Mouse (Mus musculus) megakaryocyte progenitor cell, adult 5-6 weeks (primary cell): ENCODE measurements around the gene Dpep3. TPM values are rescaled to one million over a fixed set of nuclear protein-coding genes. Genes with fewer than 3 reads are reported as not detected.

Experiments
- ATAC-seq: replicated peaks from 2 replicates; pipeline ENCODE4 v1.8.0; 2016; ENCODE audit warnings: mild to moderate bottlenecking, moderate TSS enrichment, inconsistent platforms; ENCODE audit not compliant: poor library complexity
- total RNA-seq, 2 experiments: library from RNA; stranded (forward) in 1 of 2; stranded (reverse) in 1 of 2; fragments of 157-497, 149-512 nt in 1 of 2; fragments of 200-1000 nt in 1 of 2; gene quantifications; 2 replicates each; pipeline versions ENCODE4 v1.2.3 to v1.2.4; 2015 to 2017

Gene Dpep3
- total RNA-seq, 2 experiments from 2014 or later = not detected

- ATAC-seq = no peak
Observed at GRCm38 (mm10) chr8:105981146-105981545, 1.9 kb upstream of the Dpep3 start.

- ATAC-seq = peak; percentile 78
Observed at GRCm38 (mm10) chr8:105975363-105975762, 3.9 kb downstream of the Dpep3 start.

- ATAC-seq = no peak
Observed at GRCm38 (mm10) chr8:105971019-105971720, 8.1 kb downstream of the Dpep3 start.

GRCm38 (mm10) chr8:105969367-105969766 is 9.9 kb downstream of the Dpep3 start:
- ATAC-seq = no peak

GRCm38 (mm10) chr8:105966692-105967311 is 12.4 kb downstream of the Dpep3 start:
- peak; percentile 71 for ATAC-seq

GRCm38 (mm10) chr8:105965905-105966341 is 13.3 kb downstream of the Dpep3 start, which contains the start of gene Slc12a4:
Gene Slc12a4, minus strand, starts transcription at chr8:105966097.
- ATAC-seq = peak; percentile 27

GRCm38 (mm10) chr8:105965266-105965904 is 13.8 kb downstream of the Dpep3 start:
- peak; percentile 15 for ATAC-seq

GRCm38 (mm10) chr8:105964506-105965265 is 14.5 kb downstream of the Dpep3 start:
- ATAC-seq = no peak

- ATAC-seq = peak; percentile 59
Observed at GRCm38 (mm10) chr8:105961536-105961935, 17.7 kb downstream of the Dpep3 start.

- peak; percentile 9 for ATAC-seq
Observed at GRCm38 (mm10) chr8:105961101-105961500, 18.1 kb downstream of the Dpep3 start.

GRCm38 (mm10) chr8:105959350-105959749 is 19.9 kb downstream of the Dpep3 start:
- ATAC-seq = no peak

- ATAC-seq = no peak
Observed at GRCm38 (mm10) chr8:105957813-105958212, 21.4 kb downstream of the Dpep3 start.

GRCm38 (mm10) chr8:105956556-105956955 is 22.7 kb downstream of the Dpep3 start:
- no peak for ATAC-seq

- ATAC-seq = no peak
Observed at GRCm38 (mm10) chr8:105951057-105951659, 28.1 kb downstream of the Dpep3 start.

- ATAC-seq = 0 out of 2 replicates have a peak, but pooled peaks have one; percentile 23
Observed at GRCm38 (mm10) chr8:105949350-105949749, 29.9 kb downstream of the Dpep3 start.

GRCm38 (mm10) chr8:105943321-105943739 is 35.9 kb downstream of the Dpep3 start, which contains the start of gene Lcat:
Gene Lcat, minus strand, starts transcription at chr8:105943382.
- no peak for ATAC-seq

GRCm38 (mm10) chr8:105942542-105942941 is 36.7 kb downstream of the Dpep3 start:
- ATAC-seq = no peak

- ATAC-seq = no peak
Observed at GRCm38 (mm10) chr8:105942026-105942425, 37.2 kb downstream of the Dpep3 start.

GRCm38 (mm10) chr8:105938306-105938669 is 40.9 kb downstream of the Dpep3 start, which contains the start of gene Psmb10:
Gene Psmb10, minus strand, starts transcription at chr8:105938444.
- peak; percentile 40 for ATAC-seq

- peak; percentile 54 for ATAC-seq
Observed at GRCm38 (mm10) chr8:105937496-105938305, 41.5 kb downstream of the Dpep3 start.
